Mouse (Mus musculus): ENCODE measurements around the gene Epn2.

- no peak for TF ChIP-seq ELF1 (IDR thresholded peaks at IDR 0.05; ENCODE audit: low read depth, low read length)
- no peak for TF ChIP-seq CTCF (conservative IDR thresholded peaks at IDR 0.05 in 1 of 2, IDR thresholded peaks at IDR 0.05 in 1 of 2; ENCODE audit: low read depth in 2 of 2, low read length in 2 of 2)
- TF ChIP-seq EP300 (IDR thresholded peaks at IDR 0.05; ENCODE audit: low read length), result no peak
- no peak for TF ChIP-seq JUN (IDR thresholded peaks at IDR 0.05; ENCODE audit: insufficient read depth, low read depth, low read length)
- no peak for TF ChIP-seq POLR2A (IDR thresholded peaks at IDR 0.05; ENCODE audit: low read depth, low read length)
- TF ChIP-seq USF1 (IDR thresholded peaks at IDR 0.05; ENCODE audit: low read depth, low read length), result no peak
- TF ChIP-seq ZC3H11A (IDR thresholded peaks at IDR 0.05; ENCODE audit: low read depth, low read length), result no peak
- TF ChIP-seq NRF1 (IDR thresholded peaks at IDR 0.05; ENCODE audit: low read depth, low read length), result no peak
Observed at GRCm38 (mm10) chr11:61593069-61593468, 13.6 kb upstream of the Epn2 start.

Data from CH12.LX (cell line).